Mouse (Mus musculus): ENCODE results near the gene Gigyf1. TPM values are rescaled to one million over a fixed set of nuclear protein-coding genes. Genes with fewer than 3 reads are reported as not detected.

Gigyf1 gene
- 11.8 and 16.6 TPM in 2 replicates for polyA plus RNA-seq (2012; rRNA removed; ENCODE audit: low replicate concordance)

GRCm38 (mm10) chr5:137518436-137518835 is at the start of gene Gigyf1:
Gene Gigyf1, plus strand, starts transcription at chr5:137518548.

GRCm38 (mm10) chr5:137476964-137477363 is 41.4 kb upstream of the Gigyf1 start, which contains the start of gene Zan:
Gene Zan, minus strand, starts transcription at chr5:137477064.

GRCm38 (mm10) chr5:137501709-137502666 is 16.4 kb upstream of the Gigyf1 start, which contains the start of gene Pop7:
Gene Pop7, minus strand, starts transcription at chr5:137502518.

GRCm38 (mm10) chr5:137533117-137533827 is 14.9 kb downstream of the Gigyf1 start, which contains the start of the genes Epo and Gnb2:
Gene Epo, minus strand, starts transcription at chr5:137533242.
Gene Gnb2, minus strand, starts transcription at chr5:137533510.

GRCm38 (mm10) chr5:137553411-137553837 is 35.1 kb downstream of the Gigyf1 start, which contains the start of gene Actl6b:
Gene Actl6b, plus strand, starts transcription at chr5:137553517.

GRCm38 (mm10) chr5:137569665-137570064 is 51.3 kb downstream of the Gigyf1 start, which contains the start of gene Tfr2:
Gene Tfr2, plus strand, starts transcription at chr5:137569840.

Other genes with a start within 250 kb of the Gigyf1 start
- gene Ache, start 231.0 kb upstream of the Gigyf1 start, polyA plus RNA-seq (2012; rRNA removed; ENCODE audit: low replicate concordance): 6.9 and 12.6 TPM in 2 replicates
- 12.4 and 23.2 TPM in 2 replicates for gene Ufsp1, start 223.9 kb upstream of the Gigyf1 start, polyA plus RNA-seq (2012; rRNA removed; ENCODE audit: low replicate concordance)
- gene Srrt, start 210.9 kb upstream of the Gigyf1 start, polyA plus RNA-seq (2012; rRNA removed; ENCODE audit: low replicate concordance): 102 and 115 TPM in 2 replicates
- 10.1 and 23.7 TPM in 2 replicates for gene Trip6, start 204.1 kb upstream of the Gigyf1 start, polyA plus RNA-seq (2012; rRNA removed; ENCODE audit: low replicate concordance)
- 20.7 and 23.6 TPM in 2 replicates for gene Slc12a9, start 185.0 kb upstream of the Gigyf1 start, polyA plus RNA-seq (2012; rRNA removed; ENCODE audit: low replicate concordance)
- 22.6 and 28.6 TPM in 2 replicates for gene Ephb4, start 168.4 kb upstream of the Gigyf1 start, polyA plus RNA-seq (2012; rRNA removed; ENCODE audit: low replicate concordance)
- 0.88 and 2.8 TPM in 2 replicates for gene Zan, start 41.5 kb upstream of the Gigyf1 start, polyA plus RNA-seq (2012; rRNA removed; ENCODE audit: low replicate concordance)
- 37.9 and 47.1 TPM in 2 replicates for gene Pop7, start 16.0 kb upstream of the Gigyf1 start, polyA plus RNA-seq (2012; rRNA removed; ENCODE audit: low replicate concordance)
- not detected in 2 replicates for gene Epo, start 14.7 kb downstream of the Gigyf1 start, polyA plus RNA-seq (2012; rRNA removed; ENCODE audit: low replicate concordance)
- gene Gnb2, start 15.0 kb downstream of the Gigyf1 start, polyA plus RNA-seq (2012; rRNA removed; ENCODE audit: low replicate concordance): 831 and 1,332 TPM in 2 replicates
- gene Actl6b, start 35.0 kb downstream of the Gigyf1 start, polyA plus RNA-seq (2012; rRNA removed; ENCODE audit: low replicate concordance): 1.1 TPM in 2 replicates
- 0.81 and 1.1 TPM in 2 replicates for gene Tfr2, start 51.3 kb downstream of the Gigyf1 start, polyA plus RNA-seq (2012; rRNA removed; ENCODE audit: low replicate concordance)
- 135 and 239 TPM in 2 replicates for gene Mospd3, start 82.5 kb downstream of the Gigyf1 start, polyA plus RNA-seq (2012; rRNA removed; ENCODE audit: low replicate concordance)
- gene Pcolce, start 95.2 kb downstream of the Gigyf1 start, polyA plus RNA-seq (2012; rRNA removed; ENCODE audit: low replicate concordance): 33.2 and 49.9 TPM in 2 replicates
- 0.18 and 0.78 TPM in 2 replicates for gene Fbxo24, start 110.5 kb downstream of the Gigyf1 start, polyA plus RNA-seq (2012; rRNA removed; ENCODE audit: low replicate concordance)
- gene Lrch4, start 110.6 kb downstream of the Gigyf1 start, polyA plus RNA-seq (2012; rRNA removed; ENCODE audit: low replicate concordance): 33.9 and 56.3 TPM in 2 replicates
- gene Gm20605, start 110.6 kb downstream of the Gigyf1 start, polyA plus RNA-seq (2012; rRNA removed; ENCODE audit: low replicate concordance): 22.3 and 27.1 TPM in 2 replicates
- gene Sap25, start 122.8 kb downstream of the Gigyf1 start, polyA plus RNA-seq (2012; rRNA removed; ENCODE audit: low replicate concordance): 114 and 144 TPM in 2 replicates
- 0.40 and 1.2 TPM in 2 replicates for gene Irs3, start 127.2 kb downstream of the Gigyf1 start, polyA plus RNA-seq (2012; rRNA removed; ENCODE audit: low replicate concordance)
- gene Agfg2, start 166.2 kb downstream of the Gigyf1 start, polyA plus RNA-seq (2012; rRNA removed; ENCODE audit: low replicate concordance): 16.4 and 20.6 TPM in 2 replicates
- 13.8 and 23.5 TPM in 2 replicates for gene Nyap1, start 223.1 kb downstream of the Gigyf1 start, polyA plus RNA-seq (2012; rRNA removed; ENCODE audit: low replicate concordance)
- 136 and 297 TPM in 2 replicates for gene Tsc22d4, start 227.2 kb downstream of the Gigyf1 start, polyA plus RNA-seq (2012; rRNA removed; ENCODE audit: low replicate concordance)

Measured in duodenum, adult 2 months (tissue).